Mouse (Mus musculus) naive thymus-derived CD4-positive, alpha-beta T cell, adult 2 months (primary cell): ENCODE measurements at regions not wholly inside any gene's neighbourhood (a gene's known extent, or its start where the extent isn't known, plus 50 kb on each side); places are given as distances from the start of the nearest gene placed in this dataset.

Experiments
- DNase-seq: peaks from one replicate; pipeline ENCODE4 v3.0.0-alpha.2; 2011; ENCODE audit warnings: low read depth

- no peak for DNase-seq
Observed at GRCm38 (mm10) chr2:51448121-51448520, 179.2 kb upstream of the Tas2r134 start.

DNA sequence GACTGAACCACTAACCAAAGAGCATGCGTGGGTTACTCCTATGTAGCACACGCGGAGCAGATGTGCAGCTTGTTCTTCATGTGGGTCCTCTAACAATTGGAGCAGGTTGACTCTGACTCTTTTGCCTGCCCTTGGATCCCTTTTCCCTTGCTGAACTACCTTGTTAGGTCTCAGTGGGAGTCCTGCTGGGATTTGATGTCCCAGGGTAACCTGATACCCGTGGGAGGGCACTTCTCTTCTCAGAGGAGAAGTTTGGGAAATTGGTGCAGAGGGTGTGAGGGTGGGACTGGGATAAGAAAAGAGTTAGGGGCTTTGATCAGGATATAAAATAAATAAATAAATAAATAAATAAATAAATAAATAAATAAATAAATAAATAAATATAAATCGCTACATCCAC, 179.7 kb upstream of the Tas2r134 start:
- no peak for DNase-seq

- DNase-seq: no peak
Observed at GRCm38 (mm10) chr2:51444386-51445080, 182.8 kb upstream of the Tas2r134 start.

DNA sequence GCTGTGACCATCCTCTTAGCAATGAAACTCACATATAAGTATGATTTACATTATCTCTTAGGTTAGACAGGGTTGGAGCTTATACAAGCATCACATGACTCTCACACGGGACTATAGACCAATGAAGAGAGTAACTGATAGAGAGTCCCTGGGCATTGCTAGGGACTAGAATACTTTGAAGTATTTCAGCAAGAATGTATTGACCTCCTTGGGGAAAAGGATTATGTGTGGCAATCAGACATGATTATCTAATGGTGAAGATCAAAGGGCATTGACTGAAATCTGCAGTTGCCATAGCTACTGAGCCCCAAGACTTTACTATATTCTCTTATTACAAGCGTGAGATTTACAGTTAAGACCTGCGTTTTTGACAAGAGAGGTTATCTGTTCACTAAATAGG, 183.4 kb upstream of the Tas2r134 start:
- DNase-seq: no peak

- DNase-seq: no peak
Observed at GRCm38 (mm10) chr2:51439047-51439446, 188.3 kb upstream of the Tas2r134 start.

- peak; percentile 40 for DNase-seq
Observed at GRCm38 (mm10) chr2:51436590-51436989, 190.7 kb upstream of the Tas2r134 start.

- no peak for DNase-seq
Observed at GRCm38 (mm10) chr2:51431564-51431963, 195.7 kb upstream of the Tas2r134 start.

DNA sequence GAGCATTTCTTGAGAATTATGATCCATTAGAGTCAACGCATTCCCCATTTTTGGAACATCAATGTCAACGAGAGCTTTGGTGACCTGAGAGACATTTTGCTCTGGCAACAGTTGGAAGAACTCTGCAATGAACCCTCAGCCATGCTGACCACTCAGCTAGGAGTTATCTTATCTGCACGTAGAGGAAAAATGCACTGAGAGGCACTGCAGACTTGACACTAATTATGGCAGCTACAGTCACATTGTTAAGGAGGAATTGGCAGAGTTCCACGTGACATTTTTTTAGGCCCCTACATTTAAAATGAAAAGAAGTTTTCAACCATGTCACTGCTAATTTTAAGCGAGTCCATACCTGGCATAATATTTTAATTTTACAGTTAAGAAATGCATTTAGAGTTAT, 197.6 kb upstream of the Tas2r134 start:
- no peak for DNase-seq

GRCm38 (mm10) chr2:51422442-51422841, 204.9 kb upstream of the Tas2r134 start:
- no peak for DNase-seq

DNA sequence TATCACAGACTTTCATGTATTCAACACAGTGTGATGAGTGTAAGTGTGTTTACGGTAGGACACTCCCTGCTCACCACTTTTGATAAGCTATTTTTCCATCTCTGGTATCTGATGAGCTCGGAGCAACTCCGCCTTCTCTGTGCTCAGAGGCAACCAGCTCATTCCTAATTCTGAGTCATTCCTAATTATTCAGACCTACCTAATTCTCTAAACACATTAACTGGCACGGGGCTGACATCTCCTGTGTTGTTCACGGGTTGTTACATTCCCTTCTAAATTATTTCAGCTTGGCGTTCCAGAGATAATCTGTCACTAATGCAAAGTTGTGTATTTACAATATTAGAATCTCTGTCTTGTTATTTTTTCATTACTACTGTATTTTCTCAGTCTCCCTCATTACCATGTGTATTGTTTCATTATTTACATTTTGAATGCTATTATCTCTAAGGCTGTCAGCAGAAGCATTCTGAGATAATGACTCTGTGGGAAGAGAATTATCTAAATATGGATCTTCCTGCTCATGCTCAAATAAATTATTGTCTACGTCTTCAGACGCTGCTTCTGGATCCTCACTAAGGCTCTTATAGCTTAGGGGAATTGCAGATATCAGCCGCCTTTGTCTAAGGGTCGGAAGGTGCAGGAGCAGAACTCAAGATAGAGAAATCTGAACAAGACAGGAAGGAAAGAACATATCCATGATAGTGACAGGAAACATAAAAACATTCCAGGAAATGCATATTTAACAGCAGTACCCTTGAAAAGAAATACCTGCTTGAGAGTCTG, 209.2 kb upstream of the Tas2r134 start:
- DNase-seq: no peak

DNA sequence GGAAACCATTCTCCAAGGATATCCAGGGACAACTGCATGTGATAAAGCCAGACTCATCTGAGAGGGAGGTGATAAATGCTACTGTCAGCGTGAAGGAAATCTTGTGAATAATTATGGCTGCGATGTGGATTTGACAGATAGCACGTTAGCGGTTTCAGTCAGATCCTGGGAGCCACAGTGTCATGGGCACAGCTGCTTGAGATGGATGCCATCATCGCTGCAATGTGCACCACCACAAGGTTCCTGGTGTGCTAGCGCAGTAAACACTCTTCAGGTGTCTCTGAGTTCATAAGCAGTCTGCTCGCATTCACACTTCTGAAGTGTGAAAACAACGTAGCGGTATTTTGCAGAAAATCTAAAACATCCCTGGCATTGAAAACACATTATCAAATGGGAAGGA, 238.9 kb upstream of the Tas2r134 start:
- no peak for DNase-seq

- DNase-seq: no peak
Observed at GRCm38 (mm10) chr2:51387136-51387535, 238.2 kb upstream of the Rnd3 start.

GRCm38 (mm10) chr2:51376597-51376996, 227.7 kb upstream of the Rnd3 start:
- no peak for DNase-seq

DNA sequence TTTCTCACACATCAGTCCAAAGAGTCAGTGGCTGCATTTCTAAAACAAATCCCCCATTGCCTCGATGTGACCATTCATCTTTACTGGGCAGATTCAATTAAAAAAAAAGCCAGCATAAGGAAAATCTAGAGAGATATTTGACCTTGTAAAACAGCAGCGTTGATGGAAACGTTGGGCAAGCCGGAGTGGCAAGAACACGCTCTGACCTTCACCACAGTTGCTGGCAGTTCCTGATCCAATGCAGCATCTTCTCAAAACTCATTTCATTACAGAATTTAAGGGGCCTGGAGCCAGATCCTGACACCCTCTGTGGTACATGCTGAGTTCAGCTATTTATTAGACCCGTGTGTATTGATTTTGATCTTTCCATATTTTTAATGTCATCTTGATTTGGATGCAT, 225.7 kb upstream of the Rnd3 start:
- no peak for DNase-seq

- DNase-seq: no peak
Observed at GRCm38 (mm10) chr2:51372771-51373170, 223.9 kb upstream of the Rnd3 start.

DNA sequence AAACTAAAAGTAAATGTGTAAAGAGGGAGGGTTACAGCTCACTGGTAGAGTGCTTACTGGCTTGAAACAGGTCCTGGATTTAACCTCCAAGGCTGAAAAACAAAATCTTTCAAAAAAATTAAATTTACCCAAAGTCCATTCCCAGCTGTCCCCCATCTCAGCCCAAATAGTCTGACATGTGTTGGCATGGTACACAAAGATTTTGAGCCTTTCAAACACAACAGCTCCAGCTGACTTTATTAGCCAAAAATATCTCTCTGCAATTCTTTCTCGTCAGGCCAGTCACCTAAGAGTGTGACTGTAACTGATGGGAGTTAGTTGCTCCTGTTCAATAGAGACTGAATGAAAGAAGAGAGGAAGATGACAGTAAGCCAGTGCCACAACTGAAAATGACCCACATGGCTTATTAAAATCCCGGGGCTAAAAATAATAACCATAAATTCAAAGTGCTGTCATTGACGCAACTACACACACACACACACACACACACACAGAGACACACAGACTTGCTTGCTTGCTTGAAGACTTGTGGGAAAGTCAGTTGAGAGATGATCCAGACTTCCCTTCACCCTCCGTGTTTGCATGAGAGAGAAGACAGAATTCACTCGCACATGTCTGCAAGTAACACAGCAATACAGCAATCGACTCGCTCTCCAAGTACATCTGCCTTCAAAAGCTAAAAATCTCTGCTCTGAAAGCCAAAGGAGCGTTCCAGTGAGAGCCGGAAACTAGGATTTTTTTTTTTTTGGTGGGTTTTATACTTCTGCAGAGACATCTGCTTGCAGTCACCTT, 214.1 kb upstream of the Rnd3 start:
- DNase-seq: no peak

GRCm38 (mm10) chr2:51355281-51355680, 206.4 kb upstream of the Rnd3 start:
- DNase-seq: no peak

- no peak for DNase-seq
Observed at GRCm38 (mm10) chr2:51354800-51355199, 205.9 kb upstream of the Rnd3 start.

GRCm38 (mm10) chr2:51349614-51350013, 200.7 kb upstream of the Rnd3 start:
- no peak for DNase-seq

DNA sequence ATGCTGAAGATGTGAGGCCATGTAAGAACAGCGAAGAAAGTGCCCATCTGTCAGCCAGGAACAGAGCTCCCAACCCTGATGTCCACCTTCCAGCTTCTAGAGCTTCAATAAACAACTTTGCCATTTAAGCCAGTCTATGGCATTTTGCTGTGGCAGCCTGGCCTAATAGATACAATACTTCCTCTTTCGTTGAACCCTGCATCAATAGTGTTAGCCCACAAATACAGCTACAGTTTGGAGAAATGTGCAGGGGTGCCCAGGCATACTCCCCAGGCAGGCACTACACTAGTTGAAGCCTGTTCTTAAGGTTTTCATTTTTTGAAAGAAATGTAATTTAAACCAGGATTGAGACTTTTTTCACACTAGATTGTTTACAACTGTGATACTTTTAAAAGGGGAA, 199.9 kb upstream of the Rnd3 start:
- no peak for DNase-seq

DNA sequence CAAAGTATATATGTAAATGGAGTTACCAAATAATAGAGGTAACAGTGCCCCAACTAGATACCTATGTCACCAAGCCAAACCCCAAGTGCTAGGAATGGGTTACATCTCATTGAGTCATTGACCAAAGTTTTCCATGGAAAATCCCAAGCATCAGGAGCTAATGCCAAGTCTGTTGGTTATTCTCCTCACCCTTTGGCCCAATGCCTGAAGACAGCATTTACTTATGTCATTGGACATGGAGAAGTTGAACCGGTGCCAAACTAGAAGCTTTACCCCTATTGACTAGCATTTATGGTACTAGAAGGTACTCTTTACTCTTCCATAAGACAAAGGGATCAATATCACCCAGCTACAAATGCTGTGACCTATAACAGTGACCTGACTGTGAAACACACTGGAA, 198.2 kb upstream of the Rnd3 start:
- no peak for DNase-seq

- DNase-seq: no peak
Observed at GRCm38 (mm10) chr2:51342421-51342820, 193.5 kb upstream of the Rnd3 start.

DNA sequence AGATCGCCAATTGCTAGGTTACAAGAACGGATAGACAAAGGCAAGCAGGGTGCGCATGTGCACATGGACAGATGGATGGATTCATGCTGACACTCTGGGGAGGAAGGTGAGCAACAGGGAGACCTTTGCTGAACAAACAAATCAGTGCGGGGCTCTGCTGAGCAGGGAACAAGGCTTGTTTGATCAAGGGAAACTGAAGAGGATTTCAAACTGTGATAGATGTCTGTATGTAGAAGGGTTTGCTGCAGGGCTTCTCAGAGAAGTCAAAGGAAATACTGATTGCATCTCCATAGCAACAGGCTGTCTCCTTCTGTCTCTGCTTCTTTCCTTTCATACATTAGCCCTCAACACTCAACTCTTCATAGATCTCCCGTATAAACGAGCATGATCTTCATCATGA, 185.5 kb upstream of the Rnd3 start:
- DNase-seq: no peak
